Mouse (Mus musculus): ENCODE results near the gene N4bp2l1.
A peak's percentile ranks its signal among the peaks of the same experiment; 100 is the strongest.

N4bp2l1 gene

DNA sequence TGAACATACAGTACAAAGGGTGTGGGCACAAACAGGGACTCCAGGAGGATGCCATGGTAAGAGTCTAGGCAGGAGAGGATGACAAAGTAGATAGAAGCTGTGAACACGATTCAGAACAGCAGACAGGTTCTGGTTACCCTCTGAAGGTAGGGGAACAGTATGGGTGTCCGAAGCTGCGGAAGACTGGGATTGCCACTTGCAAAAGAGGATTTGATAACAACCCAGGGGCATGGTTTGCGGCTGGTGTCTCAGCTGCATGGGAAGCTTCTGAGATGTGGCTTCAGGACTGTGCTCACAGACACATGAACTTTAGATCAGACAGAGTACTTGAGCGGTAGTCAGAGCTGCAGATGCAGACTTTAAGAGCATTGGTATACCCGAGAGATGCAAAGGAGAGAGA is 32.6 kb downstream of the N4bp2l1 start:
- no peak for DNase-seq (ENCODE audit: low read depth, low spot score)

DNA sequence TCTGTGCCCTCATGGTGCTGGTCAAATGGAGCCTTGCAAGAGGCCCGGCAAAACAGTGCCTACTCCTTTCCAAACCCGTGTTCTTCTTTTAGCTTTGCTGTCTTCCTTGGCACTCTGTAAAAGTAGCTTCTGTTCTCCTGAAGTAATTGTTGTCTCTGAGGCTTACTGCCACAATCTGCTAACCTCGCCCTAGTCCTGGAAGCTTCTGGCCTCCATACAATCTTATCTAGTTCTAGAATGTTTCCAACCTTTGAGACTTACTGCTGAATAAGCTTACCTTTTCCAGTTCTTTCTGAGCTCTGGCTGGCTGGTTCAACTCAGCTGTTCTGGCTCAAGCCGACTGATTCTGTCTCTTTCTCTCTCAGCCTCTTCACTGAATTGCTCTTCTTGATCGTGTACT is 35.2 kb downstream of the N4bp2l1 start:
- no peak for DNase-seq (ENCODE audit: low read depth, low spot score)

DNA sequence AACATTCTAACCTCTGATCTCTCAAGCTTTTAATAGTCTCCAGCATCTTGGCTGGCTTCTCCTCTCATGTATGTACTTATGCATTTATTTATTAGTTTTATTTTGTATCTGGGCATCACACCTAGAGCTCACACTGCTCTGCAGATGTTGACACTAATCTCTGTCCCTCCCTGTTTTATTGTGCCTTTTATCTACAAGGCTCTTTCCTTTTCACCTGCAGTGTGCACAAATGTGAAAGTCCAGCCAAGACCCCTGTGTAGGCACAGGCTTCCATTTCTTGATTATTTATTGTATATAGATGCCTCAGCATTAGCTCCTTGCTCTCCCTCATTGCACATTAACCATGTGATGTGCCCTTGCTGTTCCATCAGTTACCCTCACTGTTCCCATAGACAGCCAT is 35.6 kb downstream of the N4bp2l1 start:
- no peak for DNase-seq (ENCODE audit: low read depth, low spot score)

DNA sequence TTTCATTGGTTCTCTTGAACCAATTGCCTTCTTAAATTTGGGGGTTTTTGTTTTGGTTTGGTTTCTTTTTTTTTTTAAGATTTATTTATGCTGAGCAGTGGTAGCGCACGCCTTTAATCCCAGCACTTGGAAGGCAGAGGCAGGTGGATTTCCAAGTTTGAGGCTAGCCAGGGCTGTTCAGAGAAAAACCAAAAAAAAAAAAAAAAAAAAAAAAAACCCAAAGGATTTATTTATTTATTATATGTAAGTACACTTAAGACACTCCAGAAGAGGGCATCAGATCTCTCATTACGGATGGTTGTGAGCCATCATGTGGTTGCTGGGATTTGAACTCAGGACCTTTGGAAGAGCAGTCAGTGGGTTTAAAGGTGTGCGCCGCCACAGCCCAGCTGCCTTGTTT is 36.1 kb downstream of the N4bp2l1 start:
- DNase-seq (ENCODE audit: low read depth, low spot score) = no peak

DNA sequence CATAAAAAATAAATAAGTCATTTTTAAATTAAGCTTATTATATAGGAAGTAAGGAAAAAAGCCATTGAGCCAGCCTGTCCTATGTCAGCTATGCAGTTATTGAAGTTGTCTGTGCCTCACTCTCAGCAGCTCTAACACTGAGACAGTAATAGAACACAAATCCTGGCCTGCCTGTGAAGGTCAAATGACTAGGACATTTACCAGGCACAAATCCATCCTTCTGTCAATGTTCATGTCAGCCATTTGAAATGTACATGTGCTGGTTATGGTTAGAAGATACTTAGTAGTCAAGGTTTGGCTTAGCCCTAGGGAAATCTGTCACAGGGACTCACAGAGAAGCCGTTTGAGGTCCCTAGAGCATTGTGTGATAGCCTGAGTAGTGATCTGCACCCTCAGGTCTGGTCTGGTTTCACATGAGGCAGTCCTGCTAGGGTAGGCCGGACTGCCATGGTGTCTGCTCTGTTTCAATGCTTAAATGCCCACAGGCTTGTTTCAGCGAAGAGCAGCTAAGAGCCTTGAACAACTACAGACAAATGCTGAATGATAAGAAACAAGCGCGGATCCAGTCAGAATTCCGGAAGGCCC is 37.4 kb downstream of the N4bp2l1 start:
- DNase-seq (ENCODE audit: low read depth, low spot score) = no peak

DNA sequence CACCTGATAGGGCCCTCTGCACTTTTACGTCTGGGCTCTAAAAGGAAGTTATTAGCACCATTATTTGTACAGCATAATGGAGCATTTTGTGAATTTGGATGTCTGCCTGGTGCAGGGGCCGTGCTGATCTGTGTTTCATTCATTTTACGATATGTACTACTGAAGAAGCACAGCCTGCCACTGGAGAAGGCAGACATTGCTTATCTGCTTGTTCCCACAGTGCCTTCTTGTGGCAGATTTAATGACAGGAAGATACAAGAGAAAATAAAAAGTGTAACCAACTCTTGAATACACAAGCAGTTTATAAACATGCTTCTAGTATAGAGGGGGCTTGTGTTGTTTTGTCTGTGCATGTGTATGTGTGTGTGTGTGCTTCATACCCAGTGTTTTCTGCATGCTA is 45.4 kb downstream of the N4bp2l1 start:
- DNase-seq (ENCODE audit: low read depth, low spot score) = no peak

DNA sequence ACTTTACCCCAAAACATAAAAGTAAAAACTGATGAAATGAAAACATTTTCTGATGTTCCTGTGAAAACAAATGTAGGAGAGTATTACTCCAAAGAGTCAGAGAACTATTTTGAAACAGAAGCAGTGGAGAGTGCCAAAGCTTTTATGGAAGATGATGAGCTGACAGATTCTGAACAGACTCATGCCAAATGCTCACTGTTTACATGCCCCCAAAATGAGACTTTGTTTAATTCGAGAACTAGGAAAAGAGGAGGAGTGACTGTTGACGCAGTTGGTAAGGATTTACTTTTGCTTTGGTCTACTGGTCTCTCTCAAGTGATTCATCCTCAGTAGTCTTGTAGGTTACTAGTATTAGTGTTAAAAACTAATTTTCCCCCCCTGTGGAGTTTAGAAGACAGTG is 53.8 kb downstream of the N4bp2l1 start:
- no peak for DNase-seq (ENCODE audit: low read depth, low spot score)

DNA sequence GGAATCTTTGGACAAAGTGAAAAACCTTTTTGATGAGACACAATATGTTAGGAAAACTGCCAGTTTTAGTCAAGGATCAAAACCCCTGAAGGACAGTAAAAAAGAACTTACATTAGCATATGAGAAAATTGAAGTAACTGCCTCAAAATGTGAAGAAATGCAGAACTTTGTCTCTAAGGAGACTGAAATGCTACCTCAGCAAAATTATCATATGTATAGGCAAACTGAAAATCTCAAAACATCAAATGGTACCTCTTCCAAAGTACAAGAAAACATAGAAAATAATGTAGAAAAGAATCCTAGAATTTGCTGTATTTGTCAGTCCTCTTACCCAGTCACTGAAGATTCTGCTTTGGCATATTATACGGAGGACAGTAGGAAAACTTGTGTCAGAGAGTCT is 55.7 kb downstream of the N4bp2l1 start:
- no peak for DNase-seq (ENCODE audit: low read depth, low spot score)

DNA sequence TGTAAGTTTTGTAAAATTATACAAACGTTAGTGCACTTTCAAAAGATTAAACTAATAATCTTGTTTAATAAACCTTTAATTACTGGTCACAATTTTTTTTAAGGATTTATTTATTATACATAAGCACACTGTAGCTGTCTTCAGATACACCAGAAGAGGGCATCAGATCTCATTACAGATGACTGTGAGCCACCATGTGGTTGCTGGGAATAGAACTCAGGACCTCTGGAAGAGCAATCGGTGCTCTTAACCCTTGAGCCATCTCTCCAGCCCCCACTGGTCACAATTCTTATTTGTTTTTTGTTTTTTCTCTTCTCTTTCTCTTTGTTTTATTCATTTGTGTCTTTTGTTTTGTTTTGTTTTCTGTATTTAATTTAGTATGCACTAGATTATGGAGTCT is 71.7 kb downstream of the N4bp2l1 start:
- DNase-seq (ENCODE audit: low read depth, low spot score) = no peak

DNA sequence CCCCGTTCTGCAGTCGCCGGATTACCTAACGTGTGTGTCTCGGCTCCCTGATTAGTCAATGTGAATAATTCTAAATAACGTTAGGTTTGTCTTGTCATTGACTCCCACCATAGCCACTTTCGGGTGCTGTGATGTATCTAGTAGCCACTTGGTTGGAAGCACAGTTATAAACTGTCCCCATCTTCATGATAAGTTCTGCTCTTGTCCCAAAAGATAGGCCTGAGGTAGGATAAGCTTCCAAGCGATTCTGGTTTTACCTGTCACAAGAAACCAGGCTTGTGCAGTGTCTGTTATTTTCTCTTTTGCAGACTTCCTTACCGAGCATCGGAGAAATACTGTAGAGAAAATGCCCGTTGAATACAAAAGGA is 74.1 kb downstream of the N4bp2l1 start:
- no peak for DNase-seq (ENCODE audit: low read depth, low spot score)

DNA sequence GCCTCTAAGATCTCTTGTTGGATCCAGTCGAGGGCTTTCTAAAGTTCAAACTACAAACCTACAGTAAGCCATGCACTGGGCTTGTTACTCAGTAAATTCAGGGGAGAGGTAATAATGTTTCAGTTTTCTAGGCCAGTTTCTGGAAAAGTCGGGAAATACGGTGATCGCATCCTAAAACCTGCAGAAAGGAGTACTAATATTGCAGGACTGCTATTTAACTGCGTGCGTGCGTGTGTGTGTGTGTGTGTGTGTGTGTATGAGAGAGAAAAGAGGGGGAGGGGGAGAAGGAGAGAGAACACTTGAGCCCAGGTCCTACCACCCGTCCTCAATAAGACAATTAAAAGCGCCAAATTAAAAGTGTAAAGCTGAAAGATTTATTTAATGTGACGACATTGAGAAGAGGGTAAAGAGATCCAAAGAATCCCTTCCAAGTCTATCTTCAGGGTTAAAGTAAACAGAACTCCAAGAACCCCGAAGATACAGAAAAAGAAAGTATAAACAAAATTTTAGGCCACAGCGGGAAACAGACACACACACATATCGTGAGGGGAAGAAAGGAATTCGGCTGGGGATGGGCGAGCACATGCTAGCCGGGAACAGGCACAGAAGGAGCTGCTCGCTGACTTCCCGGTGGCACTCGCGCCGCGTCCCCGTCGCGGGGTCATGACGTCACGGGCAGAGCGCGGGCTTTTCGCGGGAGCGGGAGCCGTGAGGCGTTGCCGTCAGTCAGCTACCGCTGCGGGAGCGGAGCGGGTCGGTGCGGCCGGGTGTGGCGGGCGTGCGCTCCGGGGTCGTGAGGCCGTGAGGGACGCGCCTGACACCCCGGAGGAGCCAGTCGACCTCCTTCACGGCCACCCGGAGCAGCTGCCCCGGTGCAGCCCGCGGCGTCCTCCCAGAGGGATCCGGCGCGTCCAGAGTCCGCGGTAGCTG is 74.8 kb downstream of the N4bp2l1 start, which contains the start of gene Brca2:
Gene Brca2 (plus strand): TSS at position 694 of the 930 bp plus-strand sequence.
- DNase-seq (ENCODE audit: low read depth, low spot score) = peak; percentile 83
